Mouse (Mus musculus): ENCODE measurements around the gene Ulk3. TPM values are rescaled to one million over a fixed set of nuclear protein-coding genes. Genes with fewer than 3 reads are reported as not detected.

Ulk3 gene
- total RNA-seq (2023), result 72.4 TPM

DNA sequence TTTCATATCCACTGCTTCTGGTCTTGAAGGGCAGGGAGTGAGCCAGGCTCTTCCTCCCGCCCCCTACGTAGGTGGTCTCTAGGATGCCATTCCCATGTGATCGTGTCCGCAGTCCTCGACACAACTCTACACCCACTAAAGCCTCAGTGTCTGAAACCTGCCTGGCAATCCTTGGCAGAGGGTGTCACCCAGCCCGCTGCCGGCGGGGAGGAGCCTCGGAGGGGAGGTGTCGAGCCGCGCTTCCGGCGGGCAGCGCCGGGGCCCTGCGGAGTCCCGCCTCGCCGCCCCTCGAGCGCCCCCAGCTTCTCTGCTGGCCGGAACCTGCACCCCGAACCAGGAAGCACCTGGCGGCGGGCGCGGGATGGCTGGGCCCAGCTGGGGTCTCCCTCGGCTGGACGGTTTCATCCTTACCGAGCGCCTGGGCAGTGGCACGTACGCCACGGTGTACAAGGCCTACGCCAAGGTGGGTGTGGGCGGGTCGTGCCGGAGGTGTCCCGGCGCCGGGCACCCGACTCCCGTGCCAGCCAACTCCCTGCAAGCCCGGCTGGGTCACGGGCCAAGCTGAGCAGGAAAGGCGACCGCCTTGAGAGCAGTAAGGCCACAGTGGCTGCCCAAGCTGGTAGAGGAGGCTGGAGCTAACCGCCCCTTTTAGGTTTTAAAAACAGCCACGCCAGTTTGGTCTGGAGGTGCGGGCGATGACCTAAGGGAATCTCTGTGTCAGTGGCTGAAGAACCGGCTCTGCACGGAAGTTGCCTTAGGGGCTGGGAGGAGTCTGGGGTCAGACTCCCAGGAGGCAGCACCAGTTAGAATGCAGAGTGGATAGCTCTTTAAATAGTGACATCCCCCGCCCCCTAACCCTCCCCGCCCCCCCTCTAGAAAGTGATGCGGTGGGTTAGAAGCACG lies at the start of gene Ulk3:
TSS of gene Ulk3 (plus strand) at position 229 of the 903 bp plus-strand sequence.

GRCm38 (mm10) chr9:57552139-57552887 lies 36.9 kb upstream of the Ulk3 start, which contains the start of gene Mpi:
Gene Mpi, minus strand, starts transcription at chr9:57552763.

DNA sequence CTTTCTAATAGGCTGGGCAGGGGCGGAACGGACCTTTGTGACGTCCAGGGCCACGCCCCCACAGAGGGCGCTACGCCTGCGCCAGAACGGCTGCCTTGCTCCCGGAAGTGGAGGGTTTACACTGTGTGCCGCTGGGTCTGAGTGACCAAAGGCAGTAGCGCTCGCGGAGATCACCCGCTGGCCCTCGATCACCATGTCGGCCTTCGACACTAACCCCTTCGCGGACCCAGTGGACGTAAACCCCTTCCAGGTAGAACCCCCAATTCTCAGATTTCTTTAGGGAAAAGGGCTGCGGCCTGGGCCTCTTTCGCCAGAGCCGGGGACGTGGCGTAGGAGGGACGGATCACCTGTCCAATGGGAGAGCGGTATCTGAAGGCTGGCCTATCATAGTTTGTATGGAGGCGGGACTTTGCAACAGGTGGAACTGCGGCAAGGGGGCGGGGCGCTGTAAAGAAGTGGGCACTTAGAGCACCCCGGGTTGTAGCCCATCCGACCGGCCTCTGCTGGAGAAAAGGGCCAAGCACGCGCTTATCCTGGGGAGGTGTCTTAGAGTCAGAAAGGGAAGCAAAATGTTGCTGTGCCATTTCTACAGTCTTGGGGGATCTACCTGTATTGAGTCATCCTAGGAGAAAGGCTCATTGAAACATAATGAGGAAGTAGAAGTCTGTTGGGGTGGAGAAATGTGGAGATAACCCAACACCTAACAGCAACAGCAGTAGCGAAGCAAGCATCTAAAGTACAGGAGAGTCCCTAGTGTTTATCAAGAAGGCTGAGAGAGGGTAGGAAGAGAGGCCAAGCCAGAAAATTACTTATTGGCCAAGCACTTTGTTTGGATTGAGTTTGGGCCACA lies 28.2 kb upstream of the Ulk3 start, which contains the start of gene Scamp2:
TSS of gene Scamp2 (plus strand) at position 83 of the 850 bp plus-strand sequence.

GRCm38 (mm10) chr9:57606139-57606851 lies 17.0 kb downstream of the Ulk3 start, which contains the start of gene Cplx3:
Gene Cplx3, minus strand, starts transcription at chr9:57606281.

GRCm38 (mm10) chr9:57620674-57621073 lies 31.4 kb downstream of the Ulk3 start, which contains the start of gene Lman1l:
Gene Lman1l, minus strand, starts transcription at chr9:57620774.

Other genes with a start within 250 kb of the Ulk3 start
- 69.4 TPM for gene Ppcdc, start 149.3 kb upstream of the Ulk3 start, total RNA-seq (2023)
- 0.24 TPM for gene Scamp5, start 121.4 kb upstream of the Ulk3 start, total RNA-seq (2023)
- not detected for gene Rpp25, start 85.4 kb upstream of the Ulk3 start, total RNA-seq (2023)
- 87.1 TPM for gene Cox5a, start 68.2 kb upstream of the Ulk3 start, total RNA-seq (2023)
- 16.4 TPM for gene Fam219b, start 51.9 kb upstream of the Ulk3 start, total RNA-seq (2023)
- gene Mpi, start 36.7 kb upstream of the Ulk3 start, total RNA-seq (2023), result 11.8 TPM
- 66.6 TPM for gene Scamp2, start 28.5 kb upstream of the Ulk3 start, total RNA-seq (2023)
- gene Cplx3, start 16.8 kb downstream of the Ulk3 start, total RNA-seq (2023), result not detected
- 1.3 TPM for gene Lman1l, start 31.3 kb downstream of the Ulk3 start, total RNA-seq (2023)
- 333 TPM for gene Csk, start 64.2 kb downstream of the Ulk3 start, total RNA-seq (2023)
- gene Cyp1a2, start 94.3 kb downstream of the Ulk3 start, total RNA-seq (2023), result not detected
- gene Cyp1a1, start 98.5 kb downstream of the Ulk3 start, total RNA-seq (2023), result not detected
- 22.1 TPM for gene Edc3, start 119.1 kb downstream of the Ulk3 start, total RNA-seq (2023)
- 215 TPM for gene Clk3, start 176.4 kb downstream of the Ulk3 start, total RNA-seq (2023)
- 84.7 TPM for gene Arid3b, start 247.3 kb downstream of the Ulk3 start, total RNA-seq (2023)

Data from CD4-positive naive resting alpha-beta T cell, adult 57 days (primary cell).